Mouse (Mus musculus): ENCODE results near the gene Astl.

DNA sequence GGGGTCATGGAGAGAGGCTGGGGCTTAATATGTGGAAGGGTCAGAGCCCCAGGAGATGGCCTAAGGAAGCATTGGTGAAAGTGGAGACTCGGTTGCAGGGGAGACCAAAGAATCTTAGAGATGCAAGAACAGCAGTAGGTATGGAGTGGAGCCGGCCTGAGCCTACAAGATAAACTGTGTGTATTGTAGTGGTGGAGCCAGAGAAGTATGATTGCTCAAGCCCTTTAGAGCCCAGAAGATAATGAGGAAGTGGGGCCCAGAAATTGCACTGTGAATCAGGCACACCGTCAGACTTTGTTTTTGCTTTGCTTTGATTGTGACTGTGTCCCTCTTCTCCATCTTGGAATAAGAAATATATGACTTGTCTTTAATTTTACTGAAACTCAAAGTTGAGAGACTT, 52.9 kb downstream of the Astl start:
- TF ChIP-seq POLR2A (IDR thresholded peaks at IDR 0.05; ENCODE audit: insufficient read depth, low read depth, low read length): no peak
- TF ChIP-seq CTCF (IDR thresholded peaks at IDR 0.05; ENCODE audit: insufficient read depth, low read depth, low read length): no peak
